In genomic region chr13:103232171-103232570, GRCm38 (mm10) we compare ENCODE assay signal across 17 mouse cellular contexts.
A peak's percentile ranks its signal among the peaks of the same experiment; 100 is the strongest.
DNase-seq lines count a peak whose midpoint lies in the region.
"Had no signal": no experiment of that assay in that cellular context is flagged by ENCODE, and none has a peak within 500 bp of the region (broad histone marks: within the 10 kb centered on the region; RNA-seq: fewer than 3 reads in every experiment).

No protein-coding gene starts in this region.

- no peak overlapping the region for H3K27ac ChIP-seq in heart, embryonic 10.5 days

- DNase-seq in heart, adult 11 months: peak; percentile 83
- no peak for DNase-seq in heart, postnatal 10 days
- peak; percentile 61 for DNase-seq in heart, embryonic 10.5 days (ENCODE audit: low spot score)
- DNase-seq in heart, postnatal 36 days: no peak
- DNase-seq: adrenal gland, adult 2 months; adrenal gland, adult 8-10 months; adrenal gland, postnatal 10 days; adrenal gland, postnatal 14 days; adrenal gland, postnatal 25 days; adrenal gland, postnatal 36 days; B cell, adult 2 months; cerebellum, adult 11 months; cerebellum, adult 11-12 months; cerebellum, adult 18-20 months had no signal

- WGBS in heart, embryonic 10.5 days: 94% methylated on average over 7 of the region's 7 CpGs

- H3K27me3 ChIP-seq in heart, embryonic 10.5 days (ENCODE audit: insufficient read depth, poor library complexity, severe bottlenecking): no peaks in the 10 kb centered on the region
- H3K27me3 ChIP-seq: CH12.LX, Patski had no signal

- no peaks in the 10 kb centered on the region for H3K9me3 ChIP-seq in heart, embryonic 10.5 days
- H3K9me3 ChIP-seq: G1E had no signal

- intact Hi-C loops in heart, postnatal 10 days (cut with DNase I): no loop called here
- intact Hi-C loops in heart, postnatal 36 days (cut with DNase I): no loop called here

- no peaks in the 10 kb centered on the region for H3K4me1 ChIP-seq in heart, embryonic 10.5 days

- no peak overlapping the region for H3K4me3 ChIP-seq in heart, embryonic 10.5 days

- H3K36me3 ChIP-seq in heart, embryonic 10.5 days: no peaks in the 10 kb centered on the region
- H3K36me3 ChIP-seq: G1E had no signal

Comparison
In these comparisons a context has a peak if more than half of its experiments do, and no peak if none do; other contexts are left out.
1. DNase-seq: peak in heart, adult 11 months (single experiment) and heart, embryonic 10.5 days (single experiment); none in heart, postnatal 10 days (0 of 2) and heart, postnatal 36 days (0 of 2).